Mouse (Mus musculus) forelimb bud, embryonic 11.5 days (tissue): ENCODE results near the gene Scgb1c1.
"Not testable (repeated sequence)": the region's sequence is repeated elsewhere in the genome, so short reads cannot be mapped to it uniquely, and the experiment has no call there.

Experiments
- DNase-seq: peaks from one replicate; pipeline ENCODE4 v3.0.0-alpha.2; 2012; ENCODE audit warnings: low read depth, low spot score

Gene Scgb1c1

DNA sequence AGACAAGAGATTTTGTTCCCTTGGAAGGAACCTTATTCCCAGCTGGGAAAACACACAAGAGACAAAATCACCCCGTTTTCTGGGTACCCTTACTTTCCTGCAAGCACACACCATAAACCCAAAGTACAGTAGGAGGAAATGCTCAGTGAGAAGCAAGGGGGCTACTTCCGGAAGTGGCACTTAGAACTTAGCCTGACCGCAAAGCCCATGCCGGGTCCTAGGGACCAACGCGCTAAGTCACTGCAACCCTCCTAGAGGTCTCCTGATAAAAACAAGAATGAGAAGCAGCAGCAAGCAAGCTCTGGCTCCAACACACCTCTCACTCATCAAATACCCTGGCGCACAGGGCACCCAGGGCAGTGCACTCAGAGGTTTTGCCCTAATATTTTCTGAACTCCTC lies 34.0 kb downstream of the Scgb1c1 start:
- DNase-seq, result no peak

DNA sequence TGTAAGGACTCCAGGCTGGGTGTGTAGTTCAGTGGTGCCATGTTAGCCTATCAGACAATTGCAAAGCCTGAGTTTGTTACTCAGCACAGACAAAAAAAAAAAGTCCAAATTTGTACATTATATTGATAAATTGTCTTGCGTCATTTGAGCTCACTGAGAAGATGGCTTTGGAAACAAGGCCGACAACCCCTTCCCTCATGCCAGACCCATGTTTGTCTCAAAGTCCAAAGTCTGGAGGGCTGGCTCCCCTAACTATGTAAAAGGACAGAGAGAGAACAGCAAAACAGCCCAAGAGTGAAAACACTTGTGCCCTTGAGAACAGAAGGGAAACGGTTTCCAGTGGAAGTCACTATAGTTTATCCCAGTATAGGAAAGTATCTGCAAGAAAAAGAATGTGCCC lies 35.1 kb downstream of the Scgb1c1 start:
- DNase-seq, result no peak

DNA sequence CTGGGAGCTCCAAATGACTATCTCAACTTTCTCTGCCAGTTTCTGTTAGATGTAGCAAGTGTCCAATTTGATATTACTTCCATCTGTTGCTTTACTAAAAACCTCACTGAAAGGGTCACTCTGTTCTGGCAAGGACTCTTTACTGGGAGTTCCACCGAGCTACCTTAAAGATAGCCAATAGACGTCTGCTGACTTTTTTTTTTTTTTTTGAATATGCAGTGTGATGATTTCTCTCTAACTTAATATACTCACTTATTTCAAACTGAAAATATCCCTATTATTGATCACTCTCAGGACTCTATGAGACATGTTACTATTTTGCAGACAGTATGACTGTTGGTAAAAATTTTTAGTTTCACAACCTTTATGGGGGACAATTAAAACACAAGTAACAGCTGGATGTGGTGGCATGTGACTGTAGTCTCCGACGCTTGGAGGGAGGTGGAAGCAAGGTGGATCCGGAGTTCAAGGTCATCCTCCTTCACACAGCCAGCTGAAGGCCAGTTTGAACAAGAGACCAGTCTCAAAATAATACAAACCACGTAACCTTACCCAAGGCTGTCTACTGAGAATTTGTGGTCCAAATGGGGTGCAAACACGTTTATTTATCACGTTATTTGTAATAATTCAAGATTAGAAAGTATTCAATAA lies 35.6 kb downstream of the Scgb1c1 start:
- no peak for DNase-seq

DNA sequence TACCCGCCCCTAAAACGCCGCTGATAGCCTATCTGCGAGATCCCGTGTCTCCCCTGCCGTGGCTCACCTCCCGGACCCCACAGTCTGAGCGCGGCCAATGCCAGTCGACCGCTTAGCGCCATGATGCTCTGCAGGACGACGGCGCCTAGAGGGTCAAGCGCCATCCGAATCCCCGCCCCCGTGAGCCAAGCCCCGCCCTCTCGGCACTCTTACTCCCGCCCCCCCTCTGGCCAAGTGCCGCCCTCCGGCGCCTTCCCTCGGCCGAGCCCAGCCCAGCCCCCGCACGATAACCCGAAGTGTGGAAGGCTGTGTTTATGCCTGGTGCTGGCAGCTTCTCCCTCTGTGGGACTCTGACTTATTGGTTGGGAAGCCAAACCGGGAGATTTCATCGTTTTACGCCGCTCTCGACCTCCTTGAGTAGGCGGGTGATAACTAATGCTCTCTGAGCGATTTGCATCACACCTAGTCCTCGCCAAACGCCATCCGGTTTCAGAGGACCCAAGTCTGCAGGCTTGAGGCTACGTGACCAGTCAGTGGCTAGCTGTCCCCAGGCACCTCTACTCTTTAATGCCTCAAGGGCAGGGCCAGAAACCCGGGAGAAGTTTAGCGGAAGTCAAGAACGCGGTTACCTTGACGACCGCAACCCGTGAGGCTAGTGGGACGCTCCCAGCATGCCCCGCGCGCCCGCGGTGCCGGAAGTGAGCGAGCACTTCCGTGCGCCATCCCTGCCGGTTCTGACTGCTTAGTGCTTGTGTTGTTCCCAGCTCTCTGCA lies 36.5 kb downstream of the Scgb1c1 start, which contains the start of the genes Psmd13 and Sirt3:
TSS of gene Psmd13 (plus strand) at position 273 of the 773 bp plus-strand sequence.
TSS of gene Sirt3 (minus strand) at position 614 of the 773 bp plus-strand sequence.
- peak; percentile 94 for DNase-seq

DNA sequence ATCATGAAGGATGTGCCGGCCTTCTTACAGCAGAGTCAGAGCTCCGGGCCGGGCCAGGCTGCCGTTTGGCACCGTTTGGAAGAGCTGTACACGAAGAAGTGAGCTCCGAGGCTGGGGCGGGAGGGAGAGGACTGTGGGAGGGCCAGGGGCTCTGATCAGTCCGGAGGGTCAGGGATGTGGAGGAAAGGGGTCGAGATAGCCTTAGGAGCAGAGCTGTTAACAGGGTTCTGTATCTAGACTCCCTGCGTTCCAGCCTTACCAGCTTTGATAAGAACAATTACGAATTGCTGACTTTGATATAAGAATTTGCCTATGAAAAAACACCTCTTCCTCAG lies 37.1 kb downstream of the Scgb1c1 start:
- no peak for DNase-seq

DNA sequence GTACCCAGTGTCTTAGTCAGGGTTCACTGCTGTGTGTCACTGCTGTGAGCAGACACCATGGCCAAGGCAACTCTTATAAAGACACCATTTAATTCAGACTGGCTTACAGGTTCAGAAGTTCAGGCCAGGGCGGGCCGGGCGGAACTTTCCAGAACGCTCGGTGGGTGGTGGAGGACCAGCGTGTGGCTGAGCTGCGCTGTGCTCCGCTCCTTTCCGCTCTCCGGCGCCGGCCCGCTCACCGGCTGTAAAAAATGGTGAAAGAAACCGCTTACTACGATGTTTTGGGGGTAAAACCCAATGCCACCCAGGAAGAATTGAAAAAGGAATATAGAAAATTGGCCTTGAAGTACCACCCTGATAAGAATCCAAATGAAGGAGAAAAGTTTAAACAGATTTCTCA lies 45.3 kb downstream of the Scgb1c1 start:
- not testable (repeated sequence) for DNase-seq

DNA sequence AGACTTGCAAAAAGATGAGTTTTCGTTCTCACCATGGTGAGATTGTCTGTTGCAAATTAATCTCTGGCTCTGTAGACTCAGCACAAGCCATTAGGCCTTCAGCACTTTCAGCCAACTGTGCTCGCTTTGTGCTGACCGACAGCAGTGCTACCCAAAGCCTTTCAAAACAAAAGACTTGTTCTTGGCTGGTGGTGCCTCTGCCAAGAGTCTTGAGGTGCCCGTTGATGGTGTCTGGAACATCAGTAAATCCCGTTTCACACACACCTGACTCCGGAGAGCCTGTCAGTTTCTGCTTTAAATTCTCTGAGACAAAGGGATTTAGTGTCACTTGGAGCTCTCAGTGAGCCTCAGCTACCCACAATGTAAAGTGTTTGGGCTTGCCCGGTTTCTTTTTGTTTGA lies 48.7 kb downstream of the Scgb1c1 start:
- DNase-seq, result no peak

DNA sequence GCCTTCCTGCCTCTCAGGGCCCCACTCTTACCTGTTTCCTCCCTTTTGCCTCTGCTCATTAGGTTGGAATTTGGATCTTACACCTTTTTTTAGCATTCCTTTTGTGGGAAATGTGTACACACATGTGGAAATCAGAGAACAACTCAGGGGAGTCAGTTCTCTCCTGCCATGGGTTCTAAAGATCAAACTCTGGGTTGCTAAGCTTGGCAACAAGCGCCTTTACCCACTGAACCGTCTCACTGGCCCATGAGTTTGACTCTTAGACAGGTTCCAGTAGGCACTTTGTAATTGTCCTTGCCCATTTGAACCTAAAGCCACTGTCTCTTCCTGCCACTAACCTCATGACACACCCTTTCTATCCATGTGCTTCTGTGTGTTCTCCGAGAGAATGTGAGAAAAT lies 49.3 kb downstream of the Scgb1c1 start:
- no peak for DNase-seq
